Mouse (Mus musculus): ENCODE data around the gene Chadl.
"Not testable (repeated sequence)": the region's sequence is repeated elsewhere in the genome, so short reads cannot be mapped to it uniquely, and the experiment has no call there.

Chadl gene

GRCm38 (mm10) chr15:81697175-81697574 is at the start of gene Chadl:
Gene Chadl (minus strand): TSS chr15:81697287.
- no peak for DNase-seq (ENCODE audit: low spot score)

GRCm38 (mm10) chr15:81745601-81746114 is 48.6 kb upstream of the Chadl start:
- no peak for DNase-seq (ENCODE audit: low spot score)

- peak; percentile 35 for DNase-seq (ENCODE audit: low spot score)
These were observed 48.0 kb upstream of the Chadl start, which contains the start of the genes Zc3h7b and Rangap1 for GRCm38 (mm10) chr15:81744992-81745600. Gene Zc3h7b (plus strand): TSS chr15:81745057. Gene Rangap1 (minus strand): TSS chr15:81745530.

GRCm38 (mm10) chr15:81742368-81742767 is 45.3 kb upstream of the Chadl start:
- DNase-seq (ENCODE audit: low spot score) = not testable (repeated sequence)

DNA sequence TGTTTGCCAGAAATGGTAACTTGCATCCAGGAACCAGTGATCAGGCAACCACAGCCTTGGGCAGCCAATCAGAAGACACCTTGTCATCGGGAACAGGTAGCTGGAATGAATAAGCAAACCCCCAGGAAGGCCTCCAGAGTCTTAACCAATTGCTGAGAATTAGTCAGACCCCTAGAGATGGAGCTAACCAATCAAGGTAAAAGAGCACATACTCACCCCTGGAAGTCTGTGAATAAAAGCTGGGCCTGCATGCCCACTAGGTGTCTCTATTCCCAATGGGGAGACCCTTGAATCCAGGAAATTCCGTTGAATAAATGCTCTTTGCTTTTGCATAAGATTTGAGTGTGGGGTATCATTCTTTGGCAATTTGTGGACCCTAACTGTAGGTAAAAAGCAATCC is 42.8 kb upstream of the Chadl start:
- no peak for DNase-seq (ENCODE audit: low spot score)

GRCm38 (mm10) chr15:81739296-81739695 is 42.2 kb upstream of the Chadl start:
- no peak for DNase-seq (ENCODE audit: low spot score)

- DNase-seq (ENCODE audit: low spot score) = no peak
These were observed 38.0 kb upstream of the Chadl start for GRCm38 (mm10) chr15:81735075-81735474.

- DNase-seq (ENCODE audit: low spot score) = peak; percentile 97
These were observed 32.9 kb upstream of the Chadl start for GRCm38 (mm10) chr15:81729792-81730635.

DNA sequence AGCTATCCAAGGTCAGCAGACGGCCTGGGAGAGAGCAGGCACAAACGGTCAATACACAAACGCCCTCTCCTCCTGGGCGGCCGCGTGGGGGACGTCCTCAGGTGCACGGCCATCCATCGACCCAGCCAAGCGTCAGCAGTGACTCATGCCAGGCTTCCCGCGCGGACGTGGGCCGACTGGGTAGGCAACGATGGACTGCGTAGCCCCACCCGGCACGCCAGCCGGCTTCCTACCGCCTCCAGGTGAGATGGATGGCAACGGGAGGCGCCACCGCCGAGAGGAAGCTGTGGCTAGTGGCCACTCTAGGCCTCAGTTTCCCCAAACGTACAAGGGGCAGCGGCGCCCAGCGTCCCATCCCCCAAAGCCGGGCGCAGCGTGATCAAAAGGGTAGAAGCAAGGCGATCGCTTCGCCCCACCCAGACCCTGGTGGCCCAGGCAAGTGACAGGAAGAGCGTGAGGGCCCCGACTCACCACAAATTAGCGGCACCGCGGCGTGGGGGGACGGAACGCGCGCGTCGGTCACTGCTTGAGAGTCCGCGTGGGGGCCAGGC is 32.2 kb upstream of the Chadl start:
- no peak for DNase-seq (ENCODE audit: low spot score)

- DNase-seq (ENCODE audit: low spot score) = no peak
These were observed 28.9 kb upstream of the Chadl start for GRCm38 (mm10) chr15:81725965-81726364.

GRCm38 (mm10) chr15:81723653-81724052 is 26.6 kb upstream of the Chadl start:
- no peak for DNase-seq (ENCODE audit: low spot score)

DNA sequence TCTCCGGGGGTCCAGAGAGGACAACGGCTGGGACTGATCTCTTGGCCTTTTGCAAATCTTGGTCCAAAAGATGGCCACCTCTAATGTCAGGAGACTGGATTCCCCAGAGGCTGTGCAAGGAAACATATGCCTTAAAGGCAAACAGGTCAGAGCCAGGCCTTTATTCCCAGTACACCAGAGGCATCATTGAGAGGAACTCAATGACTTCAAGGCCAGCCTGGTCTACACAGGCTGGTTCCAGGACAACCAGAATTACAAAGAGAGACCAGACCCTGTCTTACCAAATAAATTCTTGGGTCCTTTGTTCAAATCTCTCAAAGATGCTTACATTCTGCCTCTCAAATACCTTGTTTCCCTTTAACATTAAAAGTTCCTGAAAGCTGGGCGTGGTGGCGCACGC is 25.3 kb upstream of the Chadl start:
- no peak for DNase-seq (ENCODE audit: low spot score)

DNA sequence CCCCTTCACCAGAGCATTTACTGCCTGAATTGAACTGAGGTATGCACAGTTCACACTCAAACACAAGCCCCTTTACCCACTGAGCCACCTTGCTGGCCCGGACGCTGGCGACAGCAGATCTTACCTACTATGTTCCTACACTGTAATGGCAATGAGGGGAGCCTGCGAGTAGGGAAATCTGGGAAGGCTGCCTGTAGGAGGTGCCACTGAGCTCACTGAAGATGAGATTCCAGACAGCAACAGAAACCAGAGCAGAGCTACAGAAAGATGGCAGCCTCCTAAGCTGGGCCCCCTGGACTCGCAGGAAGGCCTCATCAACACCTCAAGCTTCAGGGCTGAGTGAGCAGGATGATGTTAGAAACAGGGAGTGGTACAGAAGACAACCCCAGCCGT is 22.0 kb upstream of the Chadl start:
- DNase-seq (ENCODE audit: low spot score) = no peak

DNA sequence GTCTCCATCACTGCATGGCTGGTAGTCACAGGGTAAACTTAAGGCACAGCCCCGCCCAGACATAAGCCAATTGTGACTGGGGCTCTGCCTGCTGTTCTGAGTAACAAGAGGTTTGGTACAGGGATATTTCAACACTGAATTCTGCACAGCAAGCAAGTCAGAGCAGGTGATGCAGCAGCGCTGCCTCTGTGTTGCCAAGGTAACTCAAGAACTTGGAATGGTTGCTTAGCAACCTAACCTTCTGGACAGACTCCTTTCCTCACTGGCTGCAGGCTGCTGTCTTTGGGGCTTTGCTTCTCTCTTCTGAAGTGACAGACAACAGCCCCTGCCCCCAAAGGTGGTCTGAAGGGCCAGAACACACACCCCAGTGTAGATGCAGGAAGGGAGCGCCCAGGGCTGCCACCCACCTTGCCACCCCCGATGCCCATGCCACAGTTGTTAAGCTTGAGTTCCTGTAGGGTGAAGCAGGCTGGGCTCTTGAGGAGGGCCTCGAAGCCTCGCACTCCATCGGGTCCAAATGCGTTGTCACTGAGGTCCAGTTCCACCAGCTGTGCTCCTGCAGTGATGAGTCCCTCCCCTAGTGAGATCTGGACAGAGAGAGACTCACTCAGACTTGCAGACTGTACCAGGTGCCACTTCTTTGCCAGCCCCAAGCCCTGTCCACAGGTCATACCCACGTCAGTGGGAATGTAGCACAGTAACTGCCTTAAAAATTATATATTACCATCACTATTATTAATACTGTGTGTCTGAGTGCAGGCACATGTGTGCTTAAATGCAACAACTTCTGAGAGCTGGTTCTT is 21.4 kb upstream of the Chadl start:
- DNase-seq (ENCODE audit: low spot score) = no peak

- no peak for DNase-seq (ENCODE audit: low spot score)
These were observed 16.7 kb upstream of the Chadl start for GRCm38 (mm10) chr15:81713742-81714141.

DNA sequence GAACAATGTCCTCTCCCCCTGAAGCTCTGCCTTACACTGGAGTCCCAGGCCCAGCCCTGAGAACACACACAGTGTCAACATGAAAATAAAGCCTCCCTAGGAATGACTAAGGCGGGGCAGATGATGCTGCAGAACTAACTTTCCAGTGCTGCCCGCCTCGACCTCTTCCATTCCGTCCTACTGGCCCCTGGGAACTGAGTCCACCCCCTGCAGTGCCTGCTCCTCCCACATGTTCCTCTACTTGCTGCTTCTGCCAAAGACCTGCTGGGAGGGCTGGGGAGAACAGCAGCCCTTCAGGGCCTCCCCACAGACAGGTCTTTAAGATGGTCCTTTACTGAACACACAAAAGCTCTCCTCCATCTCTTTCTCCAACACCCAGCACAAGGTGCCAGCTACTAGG is 13.7 kb upstream of the Chadl start:
- no peak for DNase-seq (ENCODE audit: low spot score)

DNA sequence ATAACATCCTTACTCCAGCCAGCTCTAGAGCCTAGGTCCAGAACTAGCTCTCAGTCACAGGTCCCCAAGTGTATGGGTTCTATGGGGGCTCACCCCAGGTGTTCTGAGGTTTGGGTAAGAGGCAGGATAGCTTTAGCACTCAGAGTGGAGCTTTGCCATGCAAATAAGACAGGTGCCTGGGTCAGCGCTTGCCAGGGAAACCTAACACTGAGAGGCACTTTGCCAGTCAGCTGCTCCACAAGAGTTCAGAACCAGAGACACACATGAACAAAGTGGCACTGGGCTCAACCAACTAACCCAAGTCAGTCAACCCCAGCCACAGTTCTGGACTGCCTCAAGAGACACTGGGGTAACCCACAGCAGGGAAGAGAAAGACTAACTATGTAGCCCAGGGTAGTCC is 12.6 kb upstream of the Chadl start:
- DNase-seq (ENCODE audit: low spot score) = no peak

DNA sequence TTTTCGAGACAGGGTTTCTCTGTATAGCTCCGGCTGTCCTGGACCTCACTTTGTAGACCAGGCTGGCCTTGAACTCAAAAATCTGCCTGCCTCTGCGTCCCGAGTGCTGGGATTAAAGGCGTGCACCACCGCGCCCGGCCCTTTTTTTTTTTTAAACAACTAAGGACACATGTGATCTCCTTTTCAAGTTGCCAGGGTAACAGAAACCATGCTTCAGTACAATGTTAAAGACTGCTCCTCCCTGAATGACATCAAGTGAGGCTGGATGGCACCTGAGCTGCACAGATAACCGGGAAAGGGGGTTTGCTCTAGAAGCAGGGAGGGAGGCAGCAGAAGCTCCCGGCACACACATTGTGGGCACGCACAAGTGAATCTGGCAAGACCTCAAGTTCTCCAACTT is 11.9 kb upstream of the Chadl start:
- no peak for DNase-seq (ENCODE audit: low spot score)

- no peak for DNase-seq (ENCODE audit: low spot score)
These were observed 6.0 kb upstream of the Chadl start for GRCm38 (mm10) chr15:81703094-81703489.

GRCm38 (mm10) chr15:81702306-81703093 is 5.4 kb upstream of the Chadl start:
- DNase-seq (ENCODE audit: low spot score) = no peak

- DNase-seq (ENCODE audit: low spot score) = not testable (repeated sequence)
These were observed 4.3 kb upstream of the Chadl start for GRCm38 (mm10) chr15:81701350-81701749.

Data from layer of hippocampus, adult 9-10 months (tissue).